Mouse (Mus musculus): ENCODE data around the gene Pgm1.

Pgm1 gene

DNA sequence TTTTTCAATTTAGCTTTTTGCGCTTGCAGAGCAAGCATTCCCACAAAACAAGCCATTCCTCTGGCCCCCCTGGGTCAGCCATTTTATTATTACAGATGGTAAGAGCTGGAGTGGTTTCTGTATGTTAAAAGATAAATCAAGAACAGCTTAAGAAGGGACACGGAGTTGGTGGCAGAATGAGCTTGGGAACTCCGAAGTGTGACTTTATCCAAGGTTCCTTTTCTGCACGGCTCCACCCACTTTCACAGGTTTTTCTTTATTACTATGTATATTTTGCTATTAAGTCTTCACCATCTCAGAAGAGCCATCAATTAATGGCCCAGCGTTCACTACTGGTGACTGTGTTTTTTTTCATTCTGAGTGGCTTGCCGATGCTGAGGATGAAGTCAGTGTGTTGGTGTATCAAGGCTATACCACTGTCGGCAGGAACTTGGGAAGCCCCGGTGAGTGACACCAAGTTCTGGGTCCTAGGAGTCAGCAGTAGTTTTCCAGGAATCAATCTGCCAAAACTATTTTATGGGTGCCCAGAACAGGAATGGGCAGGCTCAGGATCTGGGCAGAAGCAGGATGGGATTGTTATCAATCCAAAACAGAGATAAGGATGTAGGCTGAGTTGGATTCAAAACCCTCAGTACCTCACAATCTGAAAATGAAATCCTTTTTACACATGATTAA, 83.3 kb downstream of the Pgm1 start:
- no peak for DNase-seq (ENCODE audit: low spot score)

DNA sequence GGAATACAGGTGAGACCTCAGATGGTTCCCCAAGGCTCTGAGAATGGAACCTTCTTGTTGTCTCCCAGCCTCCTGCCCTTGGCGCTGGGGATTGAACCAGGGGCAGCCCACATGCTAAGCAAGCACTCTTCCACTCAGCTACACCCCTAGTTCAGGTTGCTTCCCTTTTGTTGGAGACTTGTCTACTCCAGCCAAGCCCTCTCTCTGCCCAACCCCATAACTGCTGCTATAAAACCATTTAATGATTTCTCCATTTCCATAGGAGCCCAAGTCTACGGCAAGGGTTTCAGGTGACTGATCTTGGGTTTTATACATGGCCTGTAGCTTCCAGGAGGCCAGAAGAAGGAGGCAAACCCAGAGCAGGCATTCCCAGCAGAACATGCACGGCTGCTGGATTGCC, 98.6 kb downstream of the Pgm1 start:
- no peak for DNase-seq (ENCODE audit: low spot score)

DNA sequence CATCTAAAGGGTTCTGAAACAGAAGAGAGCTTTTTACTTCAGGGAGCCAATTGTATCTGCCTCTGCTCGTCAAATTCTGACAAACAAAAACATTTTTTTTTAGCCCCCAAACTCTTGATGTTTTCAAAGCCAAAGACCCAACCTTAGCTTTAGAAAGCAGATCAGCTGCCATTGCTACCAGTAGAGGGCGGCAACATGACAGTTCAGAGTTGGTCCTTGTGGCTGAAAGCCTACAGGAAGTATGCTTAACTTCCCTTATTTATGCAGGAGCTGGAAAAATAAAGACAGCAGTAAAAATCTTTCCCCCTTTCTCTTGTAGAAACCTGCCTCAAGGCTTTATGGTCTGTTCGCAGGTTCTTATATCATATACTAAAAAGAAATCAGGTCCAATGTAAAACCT, 99.4 kb downstream of the Pgm1 start:
- peak; percentile 5 for DNase-seq (ENCODE audit: low spot score)

DNA sequence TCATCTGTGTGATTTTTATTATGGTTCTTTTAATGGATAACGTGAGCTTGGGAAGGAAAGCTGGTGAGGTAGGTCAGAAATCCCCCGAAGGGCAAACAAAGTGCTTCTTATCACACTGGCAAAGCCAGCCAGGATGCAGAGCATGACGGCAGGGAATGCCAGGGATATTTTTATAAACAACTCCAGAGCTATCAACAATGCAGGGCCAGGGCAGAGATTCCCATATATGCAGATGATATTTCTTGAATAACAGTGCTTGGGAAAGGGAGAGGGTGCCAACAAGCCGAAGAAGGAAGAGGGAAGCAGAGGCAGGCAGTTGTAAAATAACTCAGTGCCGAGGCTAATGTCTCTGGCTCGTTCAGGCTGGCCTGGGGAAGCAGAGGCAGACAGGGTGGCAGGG, 102.1 kb downstream of the Pgm1 start:
- DNase-seq (ENCODE audit: low spot score) = no peak

DNA sequence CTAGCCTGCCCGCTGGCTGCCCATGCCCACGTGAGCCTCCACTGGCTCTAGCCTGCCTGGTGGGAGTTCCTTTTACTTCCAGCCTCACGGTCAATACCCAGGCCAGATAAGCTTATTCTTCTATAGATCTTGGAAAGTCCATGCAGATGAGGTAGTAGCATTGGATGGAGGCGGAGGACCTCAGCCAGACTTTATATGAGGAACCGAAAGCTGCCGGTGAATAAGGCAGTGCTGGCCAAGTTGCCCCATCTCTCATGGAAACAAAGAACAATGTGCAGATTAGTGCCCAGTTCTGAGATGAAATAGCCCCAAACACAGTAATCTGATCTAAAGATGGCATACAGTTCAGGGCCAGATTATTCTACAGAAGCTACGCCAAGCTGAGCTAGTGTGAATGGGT, 103.4 kb downstream of the Pgm1 start:
- no peak for DNase-seq (ENCODE audit: low spot score)

DNA sequence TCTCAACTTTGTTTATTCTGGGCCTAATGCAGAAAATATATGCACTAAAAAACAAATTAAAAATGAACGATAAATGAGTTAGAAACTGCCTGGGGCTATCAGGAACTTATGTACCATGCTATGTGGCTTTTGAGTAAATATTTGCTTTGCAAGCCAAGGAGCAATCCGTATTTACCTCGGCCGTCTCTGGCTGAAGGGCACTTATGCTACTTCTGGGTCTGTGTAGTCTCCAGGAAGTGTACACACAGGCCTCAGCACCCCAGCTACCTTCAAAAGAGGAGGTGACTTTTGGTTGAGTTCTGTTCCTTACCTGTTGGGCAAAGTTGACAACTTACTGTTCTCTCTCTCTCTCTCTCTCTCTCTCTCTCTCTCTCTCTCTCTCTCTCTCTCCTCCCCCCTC, 104.7 kb downstream of the Pgm1 start:
- no peak for DNase-seq (ENCODE audit: low spot score)

DNA sequence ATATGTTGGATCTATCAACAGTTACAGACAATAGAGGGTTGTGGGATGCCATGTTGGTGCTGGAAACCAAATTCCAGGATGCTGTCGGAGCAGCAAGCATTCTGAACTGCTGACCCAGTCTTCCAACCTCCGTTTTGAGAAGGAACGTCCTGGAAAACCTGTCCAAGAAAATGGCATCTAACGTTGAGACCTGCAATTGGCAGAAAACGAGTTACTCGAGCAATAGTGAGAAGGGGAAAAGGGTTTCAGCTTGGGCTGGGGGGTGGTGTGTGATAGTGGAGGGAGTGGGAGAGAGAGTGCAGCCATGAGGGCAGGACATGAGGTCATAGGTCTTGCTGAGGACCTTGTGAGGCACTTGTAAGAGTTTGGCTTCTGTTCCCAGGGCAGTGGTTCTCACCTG, 105.8 kb downstream of the Pgm1 start:
- DNase-seq (ENCODE audit: low spot score) = no peak

DNA sequence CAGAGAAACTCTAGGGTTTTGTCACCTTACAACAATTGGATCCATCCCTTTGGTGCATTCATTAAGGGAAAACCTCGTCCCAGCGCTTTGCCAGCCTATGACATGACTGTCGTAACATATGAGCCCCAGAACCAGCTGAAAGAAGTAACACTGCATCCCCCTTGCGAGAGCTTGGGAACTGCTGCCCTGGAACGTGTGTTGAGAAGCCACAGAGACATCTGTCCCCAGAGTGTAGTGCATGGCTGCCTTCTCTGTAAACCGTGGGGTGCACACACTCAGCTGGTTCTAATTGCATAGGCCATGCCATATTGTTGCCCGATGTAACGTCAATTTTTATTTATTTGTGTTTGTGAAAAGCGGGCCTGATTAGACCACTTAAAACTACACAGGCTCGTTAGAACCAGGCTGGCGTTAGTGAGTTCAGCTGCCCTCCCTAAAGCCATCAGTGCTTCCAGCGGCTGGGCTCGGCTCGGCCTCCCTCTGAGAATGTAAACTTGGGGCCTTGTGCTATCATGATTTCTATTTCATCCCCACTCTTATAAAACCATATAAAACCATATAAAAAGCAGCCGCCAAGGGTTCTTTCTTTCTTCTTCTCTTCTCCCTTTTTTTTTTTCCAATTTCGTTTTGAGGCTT, 106.8 kb downstream of the Pgm1 start:
- no peak for DNase-seq (ENCODE audit: low spot score)
